Mouse (Mus musculus) heart, embryonic 15.5 days (tissue): ENCODE measurements around the gene Tbx6. TPM values are rescaled to one million over a fixed set of nuclear protein-coding genes. Genes with fewer than 3 reads are reported as not detected.

Experiments
- ATAC-seq: fragments of 200-750 bp; cut with Nextera tagmentation; replicated peaks from 2 replicates; pipeline ENCODE4 v1.8.0; 2017; ENCODE audit warnings: low read depth, moderate TSS enrichment; ENCODE audit not compliant: insufficient number of reproducible peaks, insufficient read depth, low FRiP score
- H3K27ac ChIP-seq: fragments of 300-500 bp; sonication (generic); 2 replicates; pipeline ENCODE4 v1.5.1; 2015; ENCODE audit warnings: mild to moderate bottlenecking, inconsistent platforms
- H3K27me3 ChIP-seq: fragments of 300-500 bp; sonication (generic); 2 replicates; pipeline ENCODE4 v1.6.1; 2015; ENCODE audit warnings: inconsistent platforms
- H3K36me3 ChIP-seq: fragments of 300-500 bp; sonication (generic); 2 replicates; pipeline ENCODE4 v1.6.1; 2015; ENCODE audit warnings: mild to moderate bottlenecking, inconsistent platforms
- H3K4me1 ChIP-seq: fragments of 300-500 bp; sonication (generic); replicated peaks from 2 replicates; pipeline ENCODE4 v1.6.1; 2015; ENCODE audit warnings: inconsistent platforms
- H3K4me2 ChIP-seq: fragments of 300-500 bp; sonication (generic); 2 replicates; pipeline ENCODE4 v1.6.1; 2015; ENCODE audit warnings: inconsistent platforms, mild to moderate bottlenecking, moderate library complexity
- H3K4me3 ChIP-seq: fragments of 300-500 bp; sonication (generic); 2 replicates; pipeline ENCODE4 v1.5.1; 2015; ENCODE audit warnings: mild to moderate bottlenecking, inconsistent platforms
- H3K9ac ChIP-seq: fragments of 300-500 bp; sonication (generic); 2 replicates; pipeline ENCODE4 v1.6.1; 2015; ENCODE audit warnings: mild to moderate bottlenecking, inconsistent platforms
- H3K9me3 ChIP-seq: fragments of 300-500 bp; sonication (generic); replicated peaks from 2 replicates; pipeline ENCODE4 v1.6.1; 2016; ENCODE audit warnings: inconsistent platforms
- WGBS: fragments of 180-500 bp; shearing (Covaris S2); methylation state at CpG from one replicate; pipeline ENCODE4 v1.1.7; 2015; ENCODE audit warnings: mixed read lengths; 5-methylcytosine and 5-hydroxymethylcytosine counted together
- polyA plus RNA-seq: library from polyadenylated mRNA; unstranded; fragments of >200 nt; fragmentation: Nextera tagmentation; extraction: Ambion mirVana; gene quantifications from 2 replicates; pipeline ENCODE4 v1.2.1, GENCODE M21; 2015

Tbx6 gene
- 0.34 and 0.41 TPM in 2 replicates for polyA plus RNA-seq

DNA sequence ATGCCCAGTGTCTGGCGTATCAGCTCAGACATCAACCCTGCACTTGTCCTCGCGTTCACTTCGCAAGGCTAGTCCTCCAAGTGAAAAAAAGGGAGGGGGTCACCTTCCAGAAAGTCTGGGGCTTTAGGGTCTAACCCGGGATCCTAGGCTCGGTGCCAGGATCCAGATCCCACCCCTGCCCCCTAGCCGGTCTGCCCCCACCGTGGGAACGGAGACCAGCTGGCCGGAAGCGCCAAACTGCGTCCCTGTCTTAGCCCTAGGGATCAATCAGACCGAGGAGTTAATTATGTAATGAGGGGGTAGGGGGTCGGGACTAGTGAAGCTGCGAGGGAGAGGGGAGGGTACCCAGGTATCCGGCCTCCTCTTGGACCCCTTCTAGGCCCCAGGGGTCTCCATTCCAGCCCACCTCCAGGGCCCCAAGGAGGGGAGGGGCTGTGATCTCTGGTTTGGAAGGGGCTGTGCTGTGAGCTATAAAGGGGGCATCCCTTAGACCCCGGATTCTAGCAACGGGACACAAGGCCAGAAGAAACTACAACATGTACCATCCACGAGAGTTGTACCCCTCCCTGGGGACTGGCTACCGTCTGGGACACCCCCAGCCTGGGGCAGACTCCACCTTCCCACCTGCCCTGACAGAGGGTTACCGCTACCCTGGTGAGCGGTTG lies at the start of gene Tbx6:
TSS of gene Tbx6 (plus strand) at position 513 of the 665 bp plus-strand sequence.
- Histone ChIP-seq H3K9ac (peak within 1 kb of the TSS; percentile 58), H3K27me3 (no peaks in the 10 kb centered on the region), H3K9me3 (no peaks in the 10 kb centered on the region), H3K4me2 (peak within 1 kb of the TSS; percentile 91), H3K4me1 (peaks cover 40% of the 10 kb centered on the region), H3K36me3 (peaks cover 20% of the 10 kb centered on the region), H3K27ac (peak within 1 kb of the TSS; percentile 38; the same call in 1 of the 2 replicates), H3K4me3 (peak within 1 kb of the TSS; percentile 52)
- ATAC-seq = no peak
- 6% methylated on average over 22 of the region's 22 CpGs for WGBS

DNA sequence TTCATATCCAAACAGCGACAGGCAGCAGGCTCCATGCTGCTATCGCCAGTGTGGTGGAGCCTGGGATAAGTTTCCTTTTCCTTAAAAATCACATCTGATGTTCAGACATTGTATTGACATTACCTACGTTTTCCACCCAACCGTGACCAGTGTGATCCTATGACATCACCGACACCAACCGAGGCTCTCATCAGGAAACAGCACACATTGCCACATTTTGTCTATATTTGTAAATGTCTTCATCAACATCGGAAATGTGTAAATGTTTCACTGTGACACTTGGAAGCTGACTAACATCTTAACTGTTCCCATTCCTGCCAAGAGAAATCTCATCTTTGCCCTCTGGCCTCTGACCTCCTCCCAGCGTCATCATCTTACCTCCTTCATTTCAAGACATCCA lies 45.2 kb upstream of the Tbx6 start:
- Histone ChIP-seq H3K9ac (no peak overlapping the region), H3K36me3 (no peaks in the 10 kb centered on the region), H3K4me2 (no peak overlapping the region), H3K4me3 (no peak overlapping the region), H3K9me3 (no peaks in the 10 kb centered on the region), H3K27ac (no peak overlapping the region), H3K4me1 (no peaks in the 10 kb centered on the region), H3K27me3 (no peaks in the 10 kb centered on the region)
- 77% methylated on average over 8 of the region's 8 CpGs for WGBS
- no peak for ATAC-seq

- H3K9me3 ChIP-seq = no peaks in the 10 kb centered on the region
- H3K4me3 ChIP-seq = no peak overlapping the region
- no peaks in the 10 kb centered on the region for H3K27me3 ChIP-seq
- H3K27ac ChIP-seq = no peak overlapping the region
- no peaks in the 10 kb centered on the region for H3K4me1 ChIP-seq
- no peak overlapping the region for H3K9ac ChIP-seq
- 83% methylated on average over 17 of the region's 17 CpGs for WGBS
- no peak for ATAC-seq
- H3K4me2 ChIP-seq = no peak overlapping the region
- no peaks in the 10 kb centered on the region for H3K36me3 ChIP-seq
Measured at GRCm38 (mm10) chr7:126739551-126739950, 41.7 kb upstream of the Tbx6 start.

GRCm38 (mm10) chr7:126740132-126740735 lies 41.0 kb upstream of the Tbx6 start:
- H3K36me3 ChIP-seq = no peaks in the 10 kb centered on the region
- ATAC-seq = no peak
- H3K4me2 ChIP-seq = no peak overlapping the region
- no peaks in the 10 kb centered on the region for H3K27me3 ChIP-seq
- H3K9me3 ChIP-seq = no peaks in the 10 kb centered on the region
- WGBS = 76% methylated on average over 13 of the region's 13 CpGs
- no peak overlapping the region for H3K27ac ChIP-seq
- no peak overlapping the region for H3K9ac ChIP-seq
- no peaks in the 10 kb centered on the region for H3K4me1 ChIP-seq
- H3K4me3 ChIP-seq = no peak overlapping the region

GRCm38 (mm10) chr7:126740977-126741376 lies 40.3 kb upstream of the Tbx6 start:
- ATAC-seq = no peak
- Histone ChIP-seq H3K4me1 (no peaks in the 10 kb centered on the region), H3K9me3 (no peaks in the 10 kb centered on the region), H3K4me2 (no peak overlapping the region), H3K27me3 (no peaks in the 10 kb centered on the region), H3K36me3 (no peaks in the 10 kb centered on the region), H3K4me3 (no peak overlapping the region), H3K27ac (no peak overlapping the region), H3K9ac (no peak overlapping the region)
- 63% methylated on average over 5 of the region's 5 CpGs for WGBS

- no peaks in the 10 kb centered on the region for H3K36me3 ChIP-seq
- WGBS = 79% methylated on average over 5 of the region's 5 CpGs
- no peaks in the 10 kb centered on the region for H3K4me1 ChIP-seq
- H3K9me3 ChIP-seq = no peaks in the 10 kb centered on the region
- no peak for ATAC-seq
- no peaks in the 10 kb centered on the region for H3K27me3 ChIP-seq
- H3K27ac ChIP-seq = no peak overlapping the region
- H3K4me3 ChIP-seq = no peak overlapping the region
- H3K4me2 ChIP-seq = no peak overlapping the region
- H3K9ac ChIP-seq = no peak overlapping the region
Measured at GRCm38 (mm10) chr7:126741452-126741851, 39.8 kb upstream of the Tbx6 start.

GRCm38 (mm10) chr7:126741964-126742482 lies 39.3 kb upstream of the Tbx6 start:
- no peak overlapping the region for H3K9ac ChIP-seq
- H3K4me1 ChIP-seq = no peaks in the 10 kb centered on the region
- no peak overlapping the region for H3K27ac ChIP-seq
- H3K4me3 ChIP-seq = no peak overlapping the region
- H3K4me2 ChIP-seq = no peak overlapping the region
- no peaks in the 10 kb centered on the region; the same call in 1 of the 2 replicates for H3K27me3 ChIP-seq
- H3K36me3 ChIP-seq = no peaks in the 10 kb centered on the region
- WGBS = 85% methylated on average over 13 of the region's 13 CpGs
- H3K9me3 ChIP-seq = no peaks in the 10 kb centered on the region
- ATAC-seq = no peak

GRCm38 (mm10) chr7:126746066-126746465 lies 35.2 kb upstream of the Tbx6 start:
- no peak for ATAC-seq
- Histone ChIP-seq H3K9me3 (no peaks in the 10 kb centered on the region), H3K4me1 (no peaks in the 10 kb centered on the region), H3K4me2 (no peak overlapping the region), H3K36me3 (no peaks in the 10 kb centered on the region), H3K9ac (no peak overlapping the region), H3K27me3 (no peaks in the 10 kb centered on the region; the same call in 1 of the 2 replicates), H3K4me3 (no peak overlapping the region), H3K27ac (no peak overlapping the region)
- 74% methylated on average over 12 of the region's 12 CpGs for WGBS

DNA sequence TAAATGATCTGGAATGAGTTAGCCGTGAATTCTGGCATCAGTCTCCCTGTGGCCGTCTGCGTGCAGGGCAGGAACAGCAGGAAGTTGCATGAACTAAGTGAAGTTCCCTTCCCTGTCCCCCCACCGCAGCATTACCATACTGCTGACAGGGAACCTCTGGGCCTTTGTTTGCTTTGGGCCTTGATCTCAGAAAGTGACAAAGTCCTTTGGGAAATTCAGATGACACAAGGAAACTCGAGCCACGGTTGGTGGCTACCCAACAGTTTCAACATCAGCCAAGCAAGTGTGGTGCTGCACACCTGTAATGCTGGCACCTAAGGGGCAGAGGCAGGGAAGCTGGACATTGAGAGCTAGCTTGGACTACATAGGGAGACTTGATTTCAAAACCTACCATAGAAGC lies 34.5 kb upstream of the Tbx6 start:
- H3K4me2 ChIP-seq = no peak overlapping the region
- H3K4me1 ChIP-seq = no peaks in the 10 kb centered on the region
- H3K9me3 ChIP-seq = no peaks in the 10 kb centered on the region
- no peak overlapping the region for H3K4me3 ChIP-seq
- H3K27me3 ChIP-seq = no peaks in the 10 kb centered on the region; the same call in 1 of the 2 replicates
- ATAC-seq = no peak
- no peaks in the 10 kb centered on the region for H3K36me3 ChIP-seq
- no peak overlapping the region for H3K27ac ChIP-seq
- WGBS = 34% methylated on average over 6 of the region's 6 CpGs
- no peak overlapping the region for H3K9ac ChIP-seq

DNA sequence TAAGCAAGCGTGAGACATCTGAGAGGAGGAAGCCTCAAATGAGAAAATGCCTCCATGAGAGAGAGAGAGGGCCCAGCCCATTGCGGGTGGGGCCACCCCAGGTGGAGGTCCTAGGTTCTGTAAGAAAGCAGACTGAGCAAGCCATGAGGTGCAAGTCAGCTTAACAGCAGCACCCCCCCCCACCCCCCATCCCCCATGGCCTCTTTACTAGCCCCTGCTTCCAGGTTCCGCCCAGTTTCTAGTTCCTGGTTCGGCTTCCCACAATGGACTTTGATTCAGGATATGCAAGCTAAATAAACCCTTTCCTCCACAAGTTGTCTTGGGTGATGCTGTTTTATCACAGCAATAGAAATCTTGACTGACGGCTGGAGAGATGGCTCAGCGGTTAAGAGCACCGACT lies 32.5 kb upstream of the Tbx6 start:
- H3K36me3 ChIP-seq = no peaks in the 10 kb centered on the region
- ATAC-seq = no peak
- H3K4me1 ChIP-seq = no peaks in the 10 kb centered on the region
- H3K4me2 ChIP-seq = no peak overlapping the region
- H3K4me3 ChIP-seq = no peak overlapping the region
- H3K27ac ChIP-seq = no peak overlapping the region
- H3K27me3 ChIP-seq = no peaks in the 10 kb centered on the region; the same call in 1 of the 2 replicates
- H3K9ac ChIP-seq = no peak overlapping the region
- H3K9me3 ChIP-seq = no peaks in the 10 kb centered on the region
- WGBS = 70% methylated on average over 7 of the region's 7 CpGs

- no peak overlapping the region for H3K9ac ChIP-seq
- H3K27ac ChIP-seq = no peak overlapping the region
- no peaks in the 10 kb centered on the region; the same call in 1 of the 2 replicates for H3K27me3 ChIP-seq
- ATAC-seq = no peak
- no peaks in the 10 kb centered on the region for H3K4me1 ChIP-seq
- WGBS = 88% methylated on average over 17 of the region's 17 CpGs
- H3K4me3 ChIP-seq = no peak overlapping the region
- no peaks in the 10 kb centered on the region for H3K36me3 ChIP-seq
- H3K4me2 ChIP-seq = no peak overlapping the region
- H3K9me3 ChIP-seq = no peaks in the 10 kb centered on the region
Measured at GRCm38 (mm10) chr7:126749582-126750343, 31.5 kb upstream of the Tbx6 start.
